Mouse (Mus musculus): Measurements from ENCODE around the gene Gnaq.

DNA sequence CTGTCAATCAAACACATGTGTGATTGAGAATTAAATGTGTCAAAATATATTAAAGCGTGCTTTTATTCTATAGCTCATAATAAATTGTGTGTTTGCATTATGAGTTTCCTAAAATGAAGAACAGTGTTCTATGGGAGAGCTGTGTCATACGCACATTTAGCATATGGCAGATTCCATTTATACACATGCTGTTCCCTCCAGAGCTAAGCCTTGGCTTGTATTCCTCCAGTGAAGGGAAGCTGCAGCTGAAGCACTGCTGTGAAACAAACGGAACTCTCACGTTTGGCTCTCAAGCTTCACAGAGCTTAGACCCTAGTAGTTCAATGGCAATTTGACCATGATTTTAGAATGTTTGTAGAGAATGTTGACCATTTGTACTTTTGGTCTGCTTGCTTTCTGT is 129.7 kb downstream of the Gnaq start:
- TF ChIP-seq ZNF384 (IDR thresholded peaks at IDR 0.05; ENCODE audit: low read depth, low read length) = no peak
- no peak for TF ChIP-seq CTCF (conservative IDR thresholded peaks at IDR 0.05 in 1 of 2, IDR thresholded peaks at IDR 0.05 in 1 of 2; ENCODE audit: low read depth in 2 of 2, low read length in 2 of 2)
- no peak for TF ChIP-seq ELF1 (IDR thresholded peaks at IDR 0.05; ENCODE audit: low read depth, low read length)
- TF ChIP-seq HCFC1 (IDR thresholded peaks at IDR 0.05; ENCODE audit: low read depth, low read length) = no peak
- no peak for TF ChIP-seq ZC3H11A (IDR thresholded peaks at IDR 0.05; ENCODE audit: low read depth, low read length)
- TF ChIP-seq SIN3A (IDR thresholded peaks at IDR 0.05; ENCODE audit: low read length) = no peak
- no peak for TF ChIP-seq BHLHE40 (IDR thresholded peaks at IDR 0.05; ENCODE audit: low read depth, low read length)
- no peak for TF ChIP-seq USF1 (IDR thresholded peaks at IDR 0.05; ENCODE audit: low read depth, low read length)

All from CH12.LX (cell line).